Mouse (Mus musculus) B cell, adult 2 months (primary cell): ENCODE results near the gene Grin2b.

Experiments
- DNase-seq, 2 experiments: peaks; one replicate each; pipeline ENCODE4 v3.0.0; 2022

The Grin2b gene

GRCm38 (mm10) chr6:135993897-135994296 lies 179.4 kb downstream of the Grin2b start:
- DNase-seq: no peak

GRCm38 (mm10) chr6:135993378-135993777 lies 179.9 kb downstream of the Grin2b start:
- DNase-seq: no peak

GRCm38 (mm10) chr6:135976106-135976505 lies 197.2 kb downstream of the Grin2b start:
- DNase-seq: no peak

GRCm38 (mm10) chr6:135972481-135972880 lies 200.8 kb downstream of the Grin2b start:
- no peak for DNase-seq

DNA sequence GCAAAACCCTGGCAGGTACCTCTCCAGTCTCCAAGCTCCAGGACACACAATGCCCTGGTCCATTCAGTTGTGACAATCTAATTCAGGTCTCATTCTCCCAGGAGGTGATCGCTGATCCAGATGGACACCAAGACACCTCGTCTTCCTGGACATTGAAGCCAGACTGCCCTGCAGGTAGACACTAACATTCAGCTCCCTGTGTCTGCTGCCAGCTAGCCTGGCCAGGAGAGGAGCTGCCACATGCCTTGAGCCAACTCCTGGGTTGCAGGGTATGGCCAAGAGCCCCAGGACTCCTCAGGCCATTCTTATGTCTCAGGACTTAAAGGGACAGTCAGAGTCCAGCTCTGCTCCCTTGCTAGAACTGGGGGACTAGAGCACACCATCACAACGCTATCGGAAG lies 201.8 kb downstream of the Grin2b start:
- no peak for DNase-seq

- DNase-seq: no peak
These were observed 202.5 kb downstream of the Grin2b start for GRCm38 (mm10) chr6:135970716-135971318.

GRCm38 (mm10) chr6:135961766-135962165 lies 211.5 kb downstream of the Grin2b start:
- no peak for DNase-seq

GRCm38 (mm10) chr6:135959629-135960028 lies 213.7 kb downstream of the Grin2b start:
- DNase-seq: no peak

GRCm38 (mm10) chr6:135951666-135952065 lies 221.6 kb downstream of the Grin2b start:
- no peak for DNase-seq

GRCm38 (mm10) chr6:135945511-135945910 lies 227.8 kb downstream of the Grin2b start:
- DNase-seq: no peak

GRCm38 (mm10) chr6:135944358-135944757 lies 229.0 kb downstream of the Grin2b start:
- no peak for DNase-seq

- no peak for DNase-seq
These were observed 230.1 kb downstream of the Grin2b start for GRCm38 (mm10) chr6:135943121-135943617.

GRCm38 (mm10) chr6:135932924-135933323 lies 240.4 kb downstream of the Grin2b start:
- no peak for DNase-seq

DNA sequence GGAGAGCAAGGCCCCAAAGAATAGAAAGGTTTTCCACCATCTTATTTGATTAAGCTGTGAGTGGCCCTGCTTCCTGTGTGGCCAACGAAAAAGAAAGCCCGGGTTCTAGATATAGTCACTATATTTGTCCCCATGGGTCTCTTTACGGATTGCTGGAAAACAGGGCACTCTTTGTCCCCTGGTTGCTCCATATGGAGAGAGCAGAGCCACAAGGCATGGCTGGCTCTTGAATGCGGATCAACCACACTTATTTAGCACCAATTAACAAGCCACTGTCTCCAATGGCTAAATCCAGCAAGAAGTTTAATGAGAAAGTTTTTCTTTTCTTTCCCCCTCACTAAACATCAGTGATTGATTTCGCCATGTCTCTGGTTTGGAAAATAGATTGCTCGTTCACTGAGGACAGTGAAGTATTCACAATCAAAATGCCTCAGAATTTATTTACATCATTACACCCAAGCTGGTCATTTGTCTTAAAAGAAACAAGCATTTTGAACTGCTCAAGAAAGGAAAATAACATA lies 240.9 kb downstream of the Grin2b start:
- DNase-seq: no peak

DNA sequence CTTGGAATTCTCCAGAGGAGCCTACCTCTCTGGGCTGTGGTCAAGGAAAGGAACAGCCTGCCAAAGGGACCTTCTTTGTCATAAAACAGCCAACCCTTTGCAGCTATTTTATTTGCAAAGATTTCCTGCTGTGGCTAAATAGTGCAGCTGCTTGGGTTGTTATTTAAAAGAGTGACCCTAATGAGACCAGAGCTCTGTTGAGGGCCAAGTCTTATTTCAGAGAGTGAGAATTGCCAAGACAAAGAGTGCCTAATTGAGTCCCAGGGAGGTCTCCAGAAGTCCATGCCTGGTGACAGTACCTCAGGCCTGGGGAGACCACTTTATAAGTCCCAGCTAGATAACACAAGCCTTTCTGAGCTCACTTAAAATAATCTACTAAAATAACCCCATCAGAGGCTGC lies 255.6 kb downstream of the Grin2b start:
- no peak for DNase-seq

- no peak for DNase-seq
These were observed 258.7 kb downstream of the Grin2b start for GRCm38 (mm10) chr6:135914608-135915007.

DNA sequence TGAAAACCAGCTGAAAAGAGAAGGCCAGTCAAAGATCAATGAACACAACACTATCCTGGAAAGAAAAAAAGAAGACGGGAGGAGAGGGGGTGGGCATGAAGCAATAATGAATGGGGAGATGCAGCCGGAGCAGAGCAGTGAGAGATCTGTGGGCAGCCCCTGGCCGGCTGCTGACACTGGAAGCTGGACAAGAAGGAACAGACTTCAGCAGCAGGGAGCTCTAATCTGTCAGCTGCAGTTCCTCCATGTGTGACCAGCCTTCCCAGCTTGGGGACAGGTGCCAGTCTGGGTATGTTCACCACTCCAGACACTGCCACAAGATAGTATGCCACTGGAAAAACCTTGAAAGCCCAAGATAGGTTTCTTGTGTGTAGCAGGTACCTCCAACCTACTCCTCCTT lies 261.2 kb downstream of the Grin2b start:
- no peak for DNase-seq

GRCm38 (mm10) chr6:135911131-135911530 lies 262.2 kb downstream of the Grin2b start:
- no peak for DNase-seq

GRCm38 (mm10) chr6:135907540-135908320 lies 265.6 kb downstream of the Grin2b start:
- peak; percentile 2 for DNase-seq

GRCm38 (mm10) chr6:135907137-135907536 lies 266.2 kb downstream of the Grin2b start:
- no peak for DNase-seq

- no peak for DNase-seq
These were observed 268.9 kb downstream of the Grin2b start for GRCm38 (mm10) chr6:135904391-135904790.

GRCm38 (mm10) chr6:135900410-135900809 lies 272.9 kb downstream of the Grin2b start:
- DNase-seq: no peak

DNA sequence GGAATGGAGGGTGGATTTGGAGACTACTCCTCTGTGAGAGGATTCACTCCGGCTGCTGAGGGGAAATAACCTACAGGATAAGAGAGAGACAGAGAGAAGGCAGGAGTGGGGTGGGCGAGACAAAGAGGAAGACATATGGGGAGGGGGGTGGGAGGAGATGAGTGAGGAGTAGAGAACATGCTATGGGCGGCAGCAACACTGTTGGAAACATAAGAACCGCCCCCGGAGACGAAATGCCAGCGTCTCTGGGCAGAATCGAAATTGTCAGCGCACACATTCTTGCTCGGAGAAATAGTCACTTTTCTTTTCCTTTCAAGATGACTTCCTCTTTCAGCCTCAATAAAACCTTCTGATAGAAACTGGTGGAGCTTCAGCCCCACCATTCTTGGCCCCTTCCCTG lies 274.1 kb downstream of the Grin2b start:
- no peak for DNase-seq

- no peak for DNase-seq
These were observed 278.5 kb downstream of the Grin2b start for GRCm38 (mm10) chr6:135894793-135895228.
